Mouse (Mus musculus): ENCODE measurements around the gene Hdgf.

Gene Hdgf

DNA sequence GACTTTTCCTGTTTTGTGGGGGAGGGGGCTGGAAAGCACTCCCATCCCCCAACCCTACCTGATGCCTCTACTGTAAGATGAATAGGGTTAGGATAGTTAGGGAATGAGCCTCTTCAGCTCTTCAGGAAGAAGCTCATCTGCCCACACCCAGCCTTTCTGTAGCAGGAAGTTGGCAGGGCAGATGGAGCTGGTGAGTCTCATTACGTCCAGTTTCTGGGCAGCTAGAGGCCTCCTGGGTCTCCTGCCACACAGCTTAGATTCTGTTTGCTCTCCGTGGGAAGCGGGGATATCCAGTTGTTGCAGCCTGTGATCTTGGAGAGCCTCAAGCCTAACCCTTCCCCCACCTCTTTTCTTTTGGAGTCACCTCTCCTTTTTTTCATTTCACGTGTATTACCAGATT lies 3.8 kb downstream of the Hdgf start:
- no peak for DNase-seq (ENCODE audit: low spot score in 2 of 2)

- DNase-seq (ENCODE audit: low spot score in 2 of 2): peak; percentile 91 to 94
Measured at GRCm38 (mm10) chr3:87910573-87911141, 4.5 kb downstream of the Hdgf start.

- no peak for DNase-seq (ENCODE audit: low spot score in 2 of 2)
Measured at GRCm38 (mm10) chr3:87913491-87913890, 7.4 kb downstream of the Hdgf start.

GRCm38 (mm10) chr3:87913891-87914290 lies 7.8 kb downstream of the Hdgf start:
- DNase-seq (ENCODE audit: low spot score in 2 of 2): no peak

GRCm38 (mm10) chr3:87916990-87917389 lies 10.9 kb downstream of the Hdgf start:
- no peak for DNase-seq (ENCODE audit: low spot score in 2 of 2)

DNA sequence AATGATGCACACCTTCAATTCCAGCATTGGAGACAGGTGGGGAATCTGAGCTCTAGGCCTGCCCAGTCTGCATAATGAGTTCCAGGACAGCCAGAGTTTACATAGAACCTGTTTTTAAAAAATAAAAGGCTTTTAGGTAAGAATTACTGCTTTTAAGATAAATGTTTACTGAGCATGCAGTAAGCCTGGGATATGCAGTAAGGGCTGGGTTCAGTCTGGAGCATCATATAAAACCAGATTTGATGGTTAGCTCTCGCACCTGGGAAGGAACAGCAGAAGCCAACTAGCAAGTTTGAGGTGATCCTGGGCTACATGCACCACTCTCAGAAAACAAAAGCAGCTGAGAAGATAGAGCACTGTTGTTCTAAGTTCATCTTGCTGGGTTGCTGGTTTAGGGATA lies 12.4 kb downstream of the Hdgf start:
- DNase-seq (ENCODE audit: low spot score in 2 of 2): no peak

DNA sequence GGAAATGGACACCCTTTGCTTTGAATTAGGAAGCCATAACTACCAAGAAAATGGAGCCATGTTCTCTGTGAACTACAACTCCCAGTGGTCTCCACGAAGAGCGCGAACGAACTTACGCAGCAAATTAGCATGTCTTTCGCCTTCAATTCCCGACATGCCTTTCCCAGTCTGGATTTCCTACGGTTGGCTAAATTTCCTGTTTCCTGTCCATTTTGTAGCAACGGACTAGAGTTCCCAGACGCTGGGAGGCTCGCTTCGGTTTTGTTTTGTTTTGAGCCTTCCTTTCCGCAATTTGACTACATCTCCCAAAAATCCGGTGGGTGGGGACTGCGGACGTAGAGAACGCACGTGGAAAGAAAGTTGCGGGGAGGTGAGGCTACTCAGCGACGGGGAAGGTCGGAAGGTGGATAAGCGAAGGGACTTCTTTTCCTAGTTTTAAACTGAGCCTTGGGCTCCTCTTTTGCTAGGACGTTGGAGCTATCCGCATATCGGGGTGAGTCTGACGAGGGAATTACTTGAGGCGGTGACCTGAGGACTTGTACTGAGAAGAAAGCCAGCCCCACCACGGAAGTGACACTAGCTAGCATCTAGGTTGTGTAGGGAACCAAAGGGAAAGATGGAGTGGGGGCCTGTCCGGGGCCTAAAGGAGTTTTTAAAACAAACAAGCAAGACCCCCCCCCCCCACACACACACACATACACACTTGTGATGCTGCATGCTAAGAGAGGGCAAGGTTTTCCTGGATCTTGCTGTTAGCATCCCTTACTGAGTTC lies 13.4 kb downstream of the Hdgf start, which contains the start of gene Mrpl24:
Mrpl24 (plus strand) TSS at position 171 of the 773 bp plus-strand sequence.
- peak; percentile 71 to 72 for DNase-seq (ENCODE audit: low spot score in 2 of 2)

DNA sequence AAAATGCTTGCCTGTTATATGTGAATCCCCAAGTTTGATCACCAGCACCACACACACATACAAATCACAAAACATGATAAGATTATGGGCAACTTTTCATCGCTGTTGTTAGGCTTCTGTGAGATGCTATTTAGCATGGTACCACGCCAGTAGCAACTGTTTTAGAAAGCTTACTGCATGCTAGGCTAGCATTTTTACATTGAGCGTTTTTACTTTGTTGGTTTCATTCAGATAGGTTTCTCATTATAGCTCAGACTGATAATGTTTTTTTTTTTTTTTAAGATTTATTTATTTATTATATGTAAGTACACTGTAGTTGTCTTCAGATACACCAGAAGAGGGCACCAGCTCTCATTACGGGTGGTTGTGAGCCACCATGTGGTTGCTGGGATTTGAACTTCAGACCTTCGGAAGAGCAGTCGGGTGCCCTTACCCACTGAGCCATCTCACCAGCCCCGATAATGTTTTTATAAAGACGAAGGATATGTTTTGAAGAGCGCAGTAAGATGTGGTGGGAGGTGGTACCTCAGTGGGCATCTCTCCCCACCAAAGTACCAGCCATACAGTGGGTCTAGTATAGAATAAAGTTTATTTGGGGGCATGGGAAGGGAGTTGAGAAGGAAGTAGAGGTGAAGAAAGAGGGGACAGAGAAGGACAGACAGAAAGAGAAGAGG lies 14.3 kb downstream of the Hdgf start:
- no peak for DNase-seq (ENCODE audit: low spot score in 2 of 2)

DNA sequence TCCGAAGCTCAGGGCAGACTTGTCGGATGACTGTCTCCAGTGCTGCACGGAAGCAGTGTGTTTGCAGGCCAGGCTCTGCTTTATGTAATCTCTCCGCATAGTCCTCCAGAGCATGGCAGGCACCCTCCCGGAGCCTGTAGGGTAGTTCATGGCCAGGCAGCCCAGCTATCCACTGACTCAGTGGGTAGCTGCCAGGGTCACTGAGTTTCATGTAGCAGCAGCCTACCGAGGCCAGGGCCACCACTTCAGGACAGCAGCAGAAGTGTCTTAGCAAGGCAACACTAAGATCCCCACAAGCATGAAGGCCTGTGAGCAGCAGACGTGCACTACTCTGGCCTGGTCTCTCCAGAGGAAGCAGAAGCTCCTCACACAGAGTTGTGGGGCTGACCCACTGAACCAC lies 18.9 kb downstream of the Hdgf start:
- DNase-seq (ENCODE audit: low spot score in 2 of 2): no peak

GRCm38 (mm10) chr3:87927452-87927851 lies 21.3 kb downstream of the Hdgf start:
- no peak for DNase-seq (ENCODE audit: low spot score in 2 of 2)

DNA sequence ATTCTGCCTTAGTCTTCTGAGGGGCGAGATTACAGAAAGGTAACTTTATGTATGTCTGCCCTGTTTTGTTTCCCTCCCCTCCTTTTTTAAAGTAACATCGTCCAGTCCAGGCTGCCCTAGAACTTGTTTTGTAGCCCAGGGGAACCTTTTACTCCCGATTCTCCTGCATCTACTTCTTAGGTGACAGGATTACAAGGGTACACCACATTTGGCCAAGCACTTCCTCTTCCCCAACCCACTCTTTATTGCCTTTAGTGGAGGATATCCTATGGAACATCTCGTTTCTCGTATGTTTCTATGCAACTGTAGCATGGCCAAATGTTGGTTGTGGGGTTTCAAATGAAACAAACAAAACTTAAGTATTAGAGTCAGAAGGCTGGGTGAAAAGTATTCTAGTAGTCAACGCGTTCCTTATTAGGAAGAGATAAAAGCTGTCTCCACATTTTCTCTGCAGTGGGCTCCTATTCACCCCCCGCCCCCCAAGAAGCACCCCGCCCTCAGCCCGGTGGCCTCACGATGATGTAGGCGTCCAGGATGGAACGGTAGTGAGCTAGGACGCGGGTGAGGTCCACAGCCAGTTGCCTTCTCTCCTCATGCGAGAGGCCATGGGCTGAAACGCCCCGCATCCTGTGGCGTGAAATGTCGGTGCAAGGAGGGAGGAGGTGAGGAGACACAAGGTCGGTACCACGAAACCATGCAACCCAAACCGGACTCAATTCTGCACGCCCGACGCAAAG lies 23.4 kb downstream of the Hdgf start:
- no peak for DNase-seq (ENCODE audit: low spot score in 2 of 2)

DNA sequence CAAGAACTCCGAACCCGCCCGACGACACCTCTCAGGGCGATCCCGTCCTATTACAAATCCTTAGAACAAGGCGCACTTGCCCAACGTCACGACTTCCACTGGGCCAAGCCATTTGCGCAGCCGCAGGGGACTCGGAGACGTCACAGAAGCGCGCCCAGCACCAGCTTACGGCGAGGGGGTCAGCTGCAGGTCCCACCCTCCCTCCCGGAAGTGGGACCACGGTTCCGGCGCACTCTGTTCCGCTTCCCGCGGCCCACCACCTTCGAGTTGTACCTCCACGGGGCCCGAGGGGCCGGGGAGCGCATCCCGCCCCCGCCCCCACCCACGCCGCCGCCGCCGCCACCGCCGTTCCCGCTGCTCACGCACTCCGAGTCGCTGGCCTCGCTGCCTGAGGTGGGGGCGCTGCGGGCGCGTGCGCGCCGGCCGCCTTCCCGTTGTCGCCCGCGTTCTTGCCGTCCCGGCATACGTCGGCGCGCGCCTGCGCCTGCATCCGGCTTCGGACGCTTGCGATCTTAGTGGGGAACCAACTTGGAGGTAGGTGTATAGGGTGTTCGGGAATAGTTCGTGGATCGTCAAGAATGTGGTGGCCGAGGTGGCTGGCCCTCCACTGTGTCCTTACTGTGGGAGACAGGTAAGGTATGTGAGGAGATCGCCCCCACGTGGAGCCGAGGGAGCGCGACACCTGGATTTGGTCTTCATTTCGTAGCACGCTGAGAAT lies 24.1 kb downstream of the Hdgf start, which contains the start of the genes Isg20l2 and Rrnad1:
Isg20l2 (plus strand) TSS at position 237 of the 718 bp plus-strand sequence.
Rrnad1 (minus strand) TSS at position 640 of the 718 bp plus-strand sequence.
- peak; percentile 95 to 97 for DNase-seq (ENCODE audit: low spot score in 2 of 2)

- DNase-seq (ENCODE audit: low spot score in 2 of 2): no peak
Measured at GRCm38 (mm10) chr3:87934026-87934425, 27.9 kb downstream of the Hdgf start.

DNA sequence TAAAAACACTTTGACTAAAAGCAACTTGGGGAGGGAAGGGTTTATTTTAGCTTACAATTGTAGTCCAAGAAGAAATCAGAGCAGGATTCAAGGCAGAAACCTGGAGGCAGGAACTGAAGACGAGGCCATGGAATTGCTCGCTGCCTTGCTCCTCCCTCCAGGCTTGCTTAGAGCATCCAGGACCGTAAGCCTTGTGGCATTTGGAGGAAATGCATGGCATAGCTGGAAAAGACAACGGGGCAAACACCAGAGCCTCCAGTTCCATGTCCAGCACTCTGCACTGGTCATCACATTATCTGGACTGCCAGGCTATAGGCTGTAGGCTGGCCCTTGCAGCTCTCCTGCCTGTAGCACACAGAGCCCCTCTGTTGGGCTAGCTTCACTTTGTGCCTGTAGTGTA lies 28.4 kb downstream of the Hdgf start:
- no peak for DNase-seq (ENCODE audit: low spot score in 2 of 2)

DNA sequence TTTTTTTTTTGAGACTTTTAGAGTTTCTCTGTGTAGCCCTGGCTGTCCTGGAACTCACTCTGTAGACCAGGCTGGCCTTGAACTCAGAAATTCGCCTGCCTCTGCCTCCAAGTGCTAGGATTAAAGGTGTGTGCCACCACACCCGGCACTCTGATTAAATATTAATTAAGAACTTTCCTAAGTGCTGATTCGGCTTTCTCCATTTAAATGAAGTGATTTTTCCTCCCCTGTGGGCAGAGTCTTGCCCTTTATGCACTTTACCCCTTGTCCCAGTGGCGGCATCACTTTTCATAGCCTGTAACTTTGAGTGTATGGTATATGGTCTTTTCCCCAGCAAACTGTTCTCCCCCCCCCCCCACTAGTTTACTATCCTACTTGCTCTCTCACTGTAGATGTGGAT lies 29.1 kb downstream of the Hdgf start:
- no peak for DNase-seq (ENCODE audit: low spot score in 2 of 2)

DNA sequence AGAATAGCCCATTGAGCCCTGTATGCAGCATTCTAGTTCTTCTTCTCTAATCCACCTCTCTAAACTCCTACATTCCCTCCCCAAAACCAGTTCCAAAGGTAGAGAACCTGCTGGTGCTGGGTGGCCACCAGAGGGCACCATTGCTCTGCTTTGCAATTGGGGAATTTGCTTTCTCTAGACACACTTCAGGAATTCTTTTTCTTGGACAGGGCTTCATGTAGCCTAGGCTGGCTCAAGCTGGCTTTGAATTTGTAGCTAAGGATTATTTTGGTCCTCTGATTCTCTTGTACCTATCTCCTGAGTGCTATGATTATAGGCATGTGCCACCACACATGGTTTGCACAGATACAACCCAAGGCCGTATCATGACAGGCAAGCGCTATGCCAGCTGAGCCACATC lies 29.7 kb downstream of the Hdgf start:
- peak; percentile 62 to 90 for DNase-seq (ENCODE audit: low spot score in 2 of 2)

GRCm38 (mm10) chr3:87940611-87941010 lies 34.5 kb downstream of the Hdgf start:
- no peak for DNase-seq (ENCODE audit: low spot score in 2 of 2)

DNA sequence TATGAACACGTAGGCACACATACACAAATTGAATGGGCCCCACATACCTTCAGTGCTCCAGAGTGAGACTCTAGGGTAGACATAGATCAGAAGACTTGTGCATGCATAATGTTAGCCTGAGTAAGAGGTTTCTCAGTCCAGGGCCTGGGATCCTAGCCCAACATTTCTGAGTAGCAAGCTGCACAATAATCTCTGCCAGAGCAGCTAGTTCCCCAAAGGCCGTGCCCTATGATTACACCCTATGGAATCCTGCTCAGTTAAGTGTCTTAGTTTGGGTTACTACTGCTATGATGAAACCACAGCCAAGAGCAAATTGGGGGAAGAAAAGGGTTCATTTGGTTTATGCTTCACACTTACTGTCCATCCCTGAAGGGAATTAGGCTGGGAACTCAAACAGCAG lies 36.4 kb downstream of the Hdgf start:
- no peak for DNase-seq (ENCODE audit: low spot score in 2 of 2)

GRCm38 (mm10) chr3:87943586-87943985 lies 37.5 kb downstream of the Hdgf start:
- no peak for DNase-seq (ENCODE audit: low spot score in 2 of 2)

DNA sequence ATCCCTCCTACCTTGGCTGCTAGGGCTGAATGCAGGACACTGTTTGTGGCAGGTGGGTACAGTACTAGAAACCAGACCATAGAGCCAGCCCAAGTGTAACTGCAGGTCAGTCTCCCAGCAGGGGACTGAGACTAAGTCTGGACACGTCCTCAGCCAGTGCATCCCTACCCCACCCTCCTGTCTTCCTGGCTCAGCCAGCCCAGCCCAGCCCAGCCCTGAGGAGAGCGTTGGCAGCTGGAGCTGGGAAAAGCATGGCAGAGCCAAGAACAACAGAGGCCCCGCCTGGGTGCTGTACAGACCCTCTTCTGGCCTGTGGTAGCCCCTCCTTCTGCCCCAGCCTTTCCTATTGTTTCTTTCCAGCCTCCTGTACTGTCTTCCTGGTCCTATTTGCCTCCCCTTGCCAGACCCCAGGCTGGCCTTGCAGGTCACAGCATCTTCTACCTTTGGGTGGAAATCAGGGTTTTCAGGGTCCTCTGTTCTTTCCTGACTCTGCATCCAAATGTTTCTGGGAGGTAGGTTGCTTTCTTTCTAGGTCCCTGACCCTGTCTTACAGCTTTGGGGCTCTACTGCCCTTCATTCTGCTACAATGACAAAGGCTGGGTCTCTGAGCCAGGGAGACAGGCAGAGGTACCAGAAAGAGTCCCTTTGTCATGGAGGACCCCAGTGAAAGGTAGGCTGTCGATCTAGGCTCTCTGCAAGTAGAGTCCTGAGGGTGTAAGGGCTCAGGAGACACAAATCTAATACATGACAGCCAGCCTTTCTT lies 38.9 kb downstream of the Hdgf start:
- no peak for DNase-seq (ENCODE audit: low spot score in 2 of 2)
